Mouse (Mus musculus): Measurements from ENCODE around the gene Slc51b. TPM values are rescaled to one million over a fixed set of nuclear protein-coding genes. Genes with fewer than 3 reads are reported as not detected.

Gene Slc51b
- polyA plus RNA-seq, 1 experiment from 2014 or later = not detected

DNA sequence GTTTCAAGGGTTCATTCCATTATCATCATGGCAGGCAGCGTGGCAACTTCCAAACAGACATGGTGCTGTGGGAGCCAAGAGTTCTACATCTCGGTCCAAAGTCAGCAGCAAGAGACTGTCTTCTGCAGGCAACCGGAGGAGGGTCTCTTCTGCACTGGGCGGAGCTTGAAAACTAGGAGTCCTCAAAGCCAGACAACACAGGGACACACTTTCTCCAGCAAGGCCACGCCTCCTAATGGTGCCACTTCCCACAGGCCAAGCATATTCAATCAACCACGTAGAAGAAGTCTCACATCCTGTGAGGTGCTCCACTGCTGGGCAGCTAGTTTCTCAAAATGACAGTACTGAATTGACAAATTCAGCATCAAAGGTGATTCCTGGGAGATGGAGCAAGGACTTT, 25.2 kb upstream of the Slc51b start:
- H3K4me2 ChIP-seq (ENCODE audit: low read depth) = no peak overlapping the region
- H3K4me3 ChIP-seq (ENCODE audit: low read depth, low read length) = no peak overlapping the region
- no peaks in the 10 kb centered on the region for H3K4me1 ChIP-seq (ENCODE audit: control insufficient read depth, insufficient read depth, low read length)
- H3K9me3 ChIP-seq (ENCODE audit: control insufficient read depth, low read length) = no peaks in the 10 kb centered on the region
- 91% methylated on average over 6 of the region's 6 CpGs for WGBS
- H3K27ac ChIP-seq (ENCODE audit: low read depth, low read length) = no peak overlapping the region
- no peaks in the 10 kb centered on the region for H3K27me3 ChIP-seq (ENCODE audit: control insufficient read depth, insufficient read depth, low read length)
- ATAC-seq (ENCODE audit: insufficient read depth, low FRiP score, low TSS enrichment) (no peak), DNase-seq (ENCODE audit: low spot score) (no peak)
- H3K36me3 ChIP-seq (ENCODE audit: control insufficient read depth, insufficient read depth, low read length) = peaks cover 7% of the 10 kb centered on the region; the same call in 1 of the 2 replicates
- H3K9ac ChIP-seq (ENCODE audit: low read length) = no peak overlapping the region

DNA sequence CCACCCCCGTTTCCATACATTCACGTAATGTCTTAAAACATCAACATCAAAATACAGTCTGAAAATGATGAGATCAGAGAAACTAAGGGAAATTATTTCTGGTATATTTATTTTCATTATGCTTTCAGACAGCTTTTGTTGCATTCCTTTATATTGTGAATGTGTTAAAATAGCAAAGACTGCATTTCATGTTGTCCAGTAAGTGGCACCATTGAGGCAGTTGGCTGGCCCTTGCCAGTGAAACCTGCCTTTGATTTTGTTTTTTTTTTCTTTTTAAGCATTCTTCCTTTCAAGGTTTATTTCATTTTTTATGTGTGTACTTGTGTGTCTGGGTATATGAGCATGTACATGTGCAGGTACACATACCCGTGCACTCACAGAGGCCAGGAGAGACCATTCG, 21.9 kb upstream of the Slc51b start:
- Histone ChIP-seq H3K4me2 (ENCODE audit: low read depth) (no peak overlapping the region), H3K36me3 (ENCODE audit: control insufficient read depth, insufficient read depth, low read length) (peaks cover 9% of the 10 kb centered on the region), H3K4me3 (ENCODE audit: low read depth, low read length) (no peak overlapping the region), H3K4me1 (ENCODE audit: control insufficient read depth, insufficient read depth, low read length) (no peaks in the 10 kb centered on the region), H3K9ac (ENCODE audit: low read length) (no peak overlapping the region), H3K27ac (ENCODE audit: low read depth, low read length) (no peak overlapping the region), H3K9me3 (ENCODE audit: control insufficient read depth, low read length) (no peaks in the 10 kb centered on the region), H3K27me3 (ENCODE audit: control insufficient read depth, insufficient read depth, low read length) (no peaks in the 10 kb centered on the region)
- DNase-seq (ENCODE audit: low spot score) (no peak), ATAC-seq (ENCODE audit: insufficient read depth, low FRiP score, low TSS enrichment) (no peak)
- 94% methylated on average over 4 of the region's 4 CpGs for WGBS

DNA sequence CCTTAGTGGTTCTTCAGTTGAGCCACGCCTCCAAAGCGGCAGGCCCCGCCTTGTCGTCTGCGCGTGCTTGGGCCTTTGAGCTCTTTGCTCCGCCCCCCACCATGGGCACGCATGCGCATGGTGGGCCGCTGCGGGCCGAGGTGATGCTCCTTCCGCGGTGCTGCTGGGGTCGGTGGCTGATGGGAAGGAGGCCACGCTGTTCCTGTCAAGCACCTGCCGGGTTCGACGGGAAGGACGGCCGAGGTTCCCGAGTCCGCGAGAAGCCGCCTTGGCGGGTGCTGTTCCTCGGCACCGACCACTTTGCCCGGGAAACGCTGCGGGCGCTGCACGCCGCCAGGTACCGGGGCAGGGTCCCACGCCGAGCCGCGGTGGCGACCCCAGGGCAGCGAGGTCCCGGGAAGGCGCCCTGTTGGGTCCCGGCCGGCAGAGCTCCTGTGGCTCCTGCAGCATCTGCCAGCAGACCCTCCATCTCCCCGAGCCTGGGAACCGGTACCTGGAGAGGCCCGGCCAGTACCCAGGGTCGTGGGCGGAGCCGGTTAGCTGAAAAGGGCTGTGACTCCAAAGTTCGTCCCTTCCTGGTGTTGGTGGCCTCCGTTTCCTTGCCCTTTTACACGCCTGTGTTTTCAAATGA, 13.0 kb upstream of the Slc51b start, which contains the start of gene Mtfmt:
Gene Mtfmt (plus strand): TSS at position 112 of the 631 bp plus-strand sequence.
- no peaks in the 10 kb centered on the region for H3K9me3 ChIP-seq (ENCODE audit: control insufficient read depth, low read length)
- peak within 1 kb of the TSS; percentile 93 for H3K4me3 ChIP-seq (ENCODE audit: low read depth, low read length)
- under 1% methylated on average over 54 of the region's 54 CpGs for WGBS
- H3K4me1 ChIP-seq (ENCODE audit: control insufficient read depth, insufficient read depth, low read length) = no peaks in the 10 kb centered on the region; the same call in 1 of the 2 replicates
- peak within 1 kb of the TSS; percentile 74 for H3K9ac ChIP-seq (ENCODE audit: low read length)
- no peak within 1 kb of the TSS for H3K27ac ChIP-seq (ENCODE audit: low read depth, low read length)
- no peaks in the 10 kb centered on the region for H3K27me3 ChIP-seq (ENCODE audit: control insufficient read depth, insufficient read depth, low read length)
- H3K36me3 ChIP-seq (ENCODE audit: control insufficient read depth, insufficient read depth, low read length) = no peaks in the 10 kb centered on the region
- H3K4me2 ChIP-seq (ENCODE audit: low read depth) = peak within 1 kb of the TSS; percentile 69
- peak; percentile 97 for DNase-seq (ENCODE audit: low spot score)
- peak; percentile 63 for ATAC-seq (ENCODE audit: insufficient read depth, low FRiP score, low TSS enrichment)

DNA sequence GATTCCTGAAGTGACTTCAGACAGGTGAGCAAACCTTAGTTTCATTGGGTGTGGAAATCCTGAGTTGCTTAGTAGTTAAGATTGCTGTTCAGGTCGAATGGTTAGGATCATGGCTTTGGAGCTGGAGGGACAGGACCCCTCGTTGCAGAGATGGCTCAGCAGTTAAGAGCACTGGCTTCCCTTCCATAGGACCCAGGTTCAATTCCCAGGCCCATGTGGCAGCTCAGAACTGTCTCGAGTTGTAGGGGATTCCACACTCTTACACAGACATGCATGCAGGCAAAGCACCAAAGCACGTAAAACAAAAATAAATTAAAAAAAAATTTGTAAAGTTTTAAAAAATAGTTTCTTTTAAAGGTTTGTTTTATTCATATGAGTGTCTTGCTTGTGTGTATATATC, 12.5 kb upstream of the Slc51b start:
- DNase-seq (ENCODE audit: low spot score) (no peak), ATAC-seq (ENCODE audit: insufficient read depth, low FRiP score, low TSS enrichment) (0 out of 2 replicates have a peak, but pooled peaks have one; percentile 20)
- H3K27ac ChIP-seq (ENCODE audit: low read depth, low read length) = no peak overlapping the region
- no peak overlapping the region for H3K9ac ChIP-seq (ENCODE audit: low read length)
- H3K27me3 ChIP-seq (ENCODE audit: control insufficient read depth, insufficient read depth, low read length) = no peaks in the 10 kb centered on the region
- no peaks in the 10 kb centered on the region for H3K36me3 ChIP-seq (ENCODE audit: control insufficient read depth, insufficient read depth, low read length)
- no peak overlapping the region for H3K4me2 ChIP-seq (ENCODE audit: low read depth)
- 73% methylated on average over 4 of the region's 4 CpGs for WGBS
- no peaks in the 10 kb centered on the region; the same call in 1 of the 2 replicates for H3K4me1 ChIP-seq (ENCODE audit: control insufficient read depth, insufficient read depth, low read length)
- H3K9me3 ChIP-seq (ENCODE audit: control insufficient read depth, low read length) = no peaks in the 10 kb centered on the region
- H3K4me3 ChIP-seq (ENCODE audit: low read depth, low read length) = no peak overlapping the region

DNA sequence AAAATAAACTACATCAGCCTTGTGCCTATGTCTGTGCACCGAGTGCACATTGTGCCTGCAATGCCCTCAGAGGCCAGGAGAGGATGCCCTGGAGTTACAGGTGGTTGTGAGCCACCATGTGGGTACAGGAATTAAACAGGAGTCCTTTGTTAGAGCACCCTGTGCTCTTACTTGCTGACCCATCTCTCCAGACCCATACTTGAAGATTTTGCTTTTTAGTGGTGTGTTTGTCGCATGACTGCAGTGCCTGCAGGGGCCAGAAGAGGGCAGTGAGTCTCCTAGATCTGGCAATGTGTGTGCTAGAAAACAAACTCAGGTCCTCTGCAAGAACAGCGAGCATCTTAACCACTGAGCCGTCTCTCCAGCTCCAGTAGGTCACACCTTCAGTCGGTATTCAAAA, 11.4 kb upstream of the Slc51b start:
- Histone ChIP-seq H3K27ac (ENCODE audit: low read depth, low read length) (no peak overlapping the region), H3K4me2 (ENCODE audit: low read depth) (no peak overlapping the region), H3K9ac (ENCODE audit: low read length) (no peak overlapping the region), H3K9me3 (ENCODE audit: control insufficient read depth, low read length) (no peaks in the 10 kb centered on the region), H3K4me3 (ENCODE audit: low read depth, low read length) (no peak overlapping the region), H3K4me1 (ENCODE audit: control insufficient read depth, insufficient read depth, low read length) (no peaks in the 10 kb centered on the region; the same call in 1 of the 2 replicates), H3K27me3 (ENCODE audit: control insufficient read depth, insufficient read depth, low read length) (no peaks in the 10 kb centered on the region), H3K36me3 (ENCODE audit: control insufficient read depth, insufficient read depth, low read length) (no peaks in the 10 kb centered on the region)
- DNase-seq (ENCODE audit: low spot score) = peak; percentile 43
- ATAC-seq (ENCODE audit: insufficient read depth, low FRiP score, low TSS enrichment) = no peak
- WGBS = 73% methylated on average over 5 of the region's 5 CpGs

DNA sequence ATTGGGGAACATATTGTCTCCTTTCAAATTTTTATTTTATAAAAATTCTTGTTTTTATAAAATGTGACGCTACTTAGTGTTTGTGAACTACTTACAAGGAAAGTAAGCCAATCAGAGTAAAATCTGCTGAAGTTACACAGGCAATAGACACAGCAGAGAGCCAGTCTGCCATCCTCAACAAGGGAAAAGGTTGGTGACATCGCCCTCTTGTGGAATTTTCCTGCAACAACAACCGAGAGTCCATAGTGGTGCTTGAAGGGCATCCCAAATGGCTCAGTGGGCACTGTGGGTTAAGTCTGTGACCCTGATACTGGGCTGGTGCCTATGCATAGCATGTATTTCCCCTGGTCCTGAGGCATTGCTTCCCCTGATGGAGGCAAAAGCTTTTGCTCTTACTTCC, 9.5 kb upstream of the Slc51b start:
- Histone ChIP-seq H3K9me3 (ENCODE audit: control insufficient read depth, low read length) (no peaks in the 10 kb centered on the region), H3K4me2 (ENCODE audit: low read depth) (no peak overlapping the region), H3K4me1 (ENCODE audit: control insufficient read depth, insufficient read depth, low read length) (no peaks in the 10 kb centered on the region; the same call in 1 of the 2 replicates), H3K27me3 (ENCODE audit: control insufficient read depth, insufficient read depth, low read length) (no peaks in the 10 kb centered on the region), H3K9ac (ENCODE audit: low read length) (no peak overlapping the region), H3K27ac (ENCODE audit: low read depth, low read length) (no peak overlapping the region), H3K36me3 (ENCODE audit: control insufficient read depth, insufficient read depth, low read length) (no peaks in the 10 kb centered on the region), H3K4me3 (ENCODE audit: low read depth, low read length) (no peak overlapping the region)
- WGBS = 5% methylated on average over 3 of the region's 3 CpGs
- DNase-seq (ENCODE audit: low spot score) (peak; percentile 78), ATAC-seq (ENCODE audit: insufficient read depth, low FRiP score, low TSS enrichment) (no peak)

DNA sequence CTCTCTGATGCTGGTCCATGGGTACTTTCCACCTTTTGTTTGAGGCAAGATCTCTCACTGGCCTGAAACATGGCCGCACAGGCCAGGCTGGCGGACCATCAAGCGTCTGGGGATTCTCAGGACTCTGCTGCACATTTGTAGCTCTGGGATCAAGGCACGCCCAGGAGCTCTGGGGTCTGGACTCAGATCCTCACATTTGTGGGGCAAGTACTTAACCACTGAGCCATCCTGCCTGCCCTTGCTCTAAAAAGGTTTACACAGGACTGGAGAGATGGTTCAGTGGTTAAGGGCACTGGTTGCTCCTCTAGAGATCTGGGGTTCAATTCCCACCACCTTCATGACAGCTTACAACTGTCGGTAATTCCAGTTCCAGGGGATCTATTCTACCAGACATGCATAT, 8.2 kb upstream of the Slc51b start:
- ATAC-seq (ENCODE audit: insufficient read depth, low FRiP score, low TSS enrichment) = no peak
- DNase-seq (ENCODE audit: low spot score) = no peak
- H3K27ac ChIP-seq (ENCODE audit: low read depth, low read length) = no peak overlapping the region
- H3K4me2 ChIP-seq (ENCODE audit: low read depth) = no peak overlapping the region
- no peaks in the 10 kb centered on the region; the same call in 1 of the 2 replicates for H3K4me1 ChIP-seq (ENCODE audit: control insufficient read depth, insufficient read depth, low read length)
- WGBS = 90% methylated on average over 5 of the region's 5 CpGs
- H3K4me3 ChIP-seq (ENCODE audit: low read depth, low read length) = no peak overlapping the region
- no peaks in the 10 kb centered on the region for H3K27me3 ChIP-seq (ENCODE audit: control insufficient read depth, insufficient read depth, low read length)
- H3K36me3 ChIP-seq (ENCODE audit: control insufficient read depth, insufficient read depth, low read length) = no peaks in the 10 kb centered on the region
- H3K9ac ChIP-seq (ENCODE audit: low read length) = no peak overlapping the region
- no peaks in the 10 kb centered on the region for H3K9me3 ChIP-seq (ENCODE audit: control insufficient read depth, low read length)

DNA sequence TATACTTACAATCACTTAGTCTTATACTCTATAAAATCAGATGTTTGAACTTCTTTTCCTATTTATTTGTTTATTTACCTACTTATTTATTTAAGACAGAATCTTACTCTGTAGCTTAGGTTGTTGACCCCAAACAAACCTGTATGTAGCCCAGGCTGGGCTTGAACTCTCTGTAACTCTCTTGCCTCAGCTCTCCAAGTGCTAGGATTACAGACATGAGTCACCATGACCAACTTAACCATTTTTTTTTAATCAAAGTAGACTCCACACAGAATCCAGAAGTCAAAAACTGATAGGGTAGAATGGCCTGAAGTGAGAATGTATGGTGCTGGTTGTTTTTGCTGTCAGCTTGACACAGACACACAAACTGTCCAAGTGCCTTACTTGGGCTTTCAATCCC, 7.6 kb upstream of the Slc51b start:
- Histone ChIP-seq H3K4me3 (ENCODE audit: low read depth, low read length) (no peak overlapping the region), H3K4me1 (ENCODE audit: control insufficient read depth, insufficient read depth, low read length) (no peaks in the 10 kb centered on the region), H3K4me2 (ENCODE audit: low read depth) (no peak overlapping the region), H3K9me3 (ENCODE audit: control insufficient read depth, low read length) (no peaks in the 10 kb centered on the region), H3K9ac (ENCODE audit: low read length) (no peak overlapping the region), H3K36me3 (ENCODE audit: control insufficient read depth, insufficient read depth, low read length) (no peaks in the 10 kb centered on the region), H3K27me3 (ENCODE audit: control insufficient read depth, insufficient read depth, low read length) (no peaks in the 10 kb centered on the region), H3K27ac (ENCODE audit: low read depth, low read length) (no peak overlapping the region)
- DNase-seq (ENCODE audit: low spot score) (no peak), ATAC-seq (ENCODE audit: insufficient read depth, low FRiP score, low TSS enrichment) (no peak)

DNA sequence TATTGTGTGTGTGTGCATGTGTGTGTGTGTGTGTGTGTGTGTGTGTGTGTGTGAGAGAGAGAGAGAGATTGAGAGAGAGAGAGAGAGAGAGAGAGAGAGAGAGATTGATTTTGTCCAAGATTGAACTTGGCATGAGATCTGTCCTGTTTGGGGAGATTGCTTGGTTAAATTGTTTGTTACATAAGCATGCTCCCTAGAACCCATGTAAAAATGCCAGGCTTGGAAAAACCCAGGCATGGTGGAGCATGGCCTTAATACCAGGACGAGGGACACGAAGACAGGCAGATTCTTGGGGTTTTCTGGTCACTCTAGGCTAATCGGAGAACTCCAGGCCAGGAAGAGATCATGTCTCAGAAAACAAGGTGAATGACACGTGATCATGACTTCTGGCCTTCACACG, 5.2 kb upstream of the Slc51b start:
- Histone ChIP-seq H3K9me3 (ENCODE audit: control insufficient read depth, low read length) (no peaks in the 10 kb centered on the region), H3K4me1 (ENCODE audit: control insufficient read depth, insufficient read depth, low read length) (no peaks in the 10 kb centered on the region), H3K27me3 (ENCODE audit: control insufficient read depth, insufficient read depth, low read length) (no peaks in the 10 kb centered on the region), H3K4me3 (ENCODE audit: low read depth, low read length) (no peak overlapping the region), H3K27ac (ENCODE audit: low read depth, low read length) (no peak overlapping the region), H3K4me2 (ENCODE audit: low read depth) (no peak overlapping the region), H3K36me3 (ENCODE audit: control insufficient read depth, insufficient read depth, low read length) (no peaks in the 10 kb centered on the region), H3K9ac (ENCODE audit: low read length) (no peak overlapping the region)
- DNase-seq (ENCODE audit: low spot score) (no peak), ATAC-seq (ENCODE audit: insufficient read depth, low FRiP score, low TSS enrichment) (no peak)
- WGBS = 90% methylated on average over 5 of the region's 5 CpGs

Measured in neural tube, embryonic 11.5 days (tissue).